Mouse (Mus musculus): ENCODE data around the gene Fam229b. TPM values are rescaled to one million over a fixed set of nuclear protein-coding genes. Genes with fewer than 3 reads are reported as not detected.

Fam229b gene
- 0.25 TPM in 1 of 2 replicates, not detected in the other for polyA plus RNA-seq (2012; rRNA removed)

GRCm38 (mm10) chr10:39133462-39134310 lies at the start of gene Fam229b, which contains the start of gene Tube1:
Gene Fam229b, minus strand, starts transcription at chr10:39133914.
Gene Tube1, plus strand, starts transcription at chr10:39133976.

GRCm38 (mm10) chr10:39163694-39164093 lies 30.0 kb upstream of the Fam229b start, which contains the start of gene Ccn6:
Gene Ccn6, minus strand, starts transcription at chr10:39163794.

Other genes starting within 250 kb of the Fam229b start
- gene Lama4, start 168.4 kb downstream of the Fam229b start, polyA plus RNA-seq (2012; rRNA removed): 19.7 and 21.6 TPM in 2 replicates
- 3.0 and 4.5 TPM in 2 replicates for gene Tube1, start 62 bp upstream of the Fam229b start, polyA plus RNA-seq (2012; rRNA removed)
- 0.07 and 0.10 TPM in 2 replicates for gene Ccn6, start 29.9 kb upstream of the Fam229b start, polyA plus RNA-seq (2012; rRNA removed)
- 7.9 and 8.0 TPM in 2 replicates for gene Fyn, start 234.9 kb upstream of the Fam229b start, polyA plus RNA-seq (2012; rRNA removed)